Mouse (Mus musculus) CH12.LX (cell line): ENCODE data around the gene H2-Aa. TPM values are rescaled to one million over a fixed set of nuclear protein-coding genes. Genes with fewer than 3 reads are reported as not detected.

Experiments
- DNase-seq: peaks from one replicate; pipeline ENCODE4 v3.0.0-alpha.2; 2013; ENCODE audit errors: extremely low read depth
- H3K27ac ChIP-seq: 2 replicates; pipeline ENCODE4 v1.5.1; 2012; ENCODE audit warnings: low read depth, mild to moderate bottlenecking, control low read depth, moderate library complexity; ENCODE audit not compliant: insufficient read depth
- H3K27me3 ChIP-seq: replicated peaks from 2 replicates; pipeline ENCODE3; 2012; ENCODE audit warnings: inconsistent platforms
- H3K36me3 ChIP-seq, 2 experiments: replicated peaks in 1 of 2; 2 replicates each; pipeline versions ENCODE3 to v1.6.1; 2012; ENCODE audit warnings: inconsistent platforms in 1 of 2, low read length in 1 of 2, mild to moderate bottlenecking in 1 of 2, mixed read lengths in 1 of 2, moderate library complexity in 1 of 2; ENCODE audit not compliant: control insufficient read depth in 1 of 2, insufficient read depth in 1 of 2
- H3K4me1 ChIP-seq, 2 experiments: 2 replicates each; pipeline ENCODE4 v1.6.1; 2012; ENCODE audit warnings: inconsistent platforms in 1 of 2, moderate library complexity in 1 of 2; ENCODE audit not compliant: insufficient read depth in 2 of 2, control insufficient read depth in 1 of 2
- H3K4me2 ChIP-seq: 2 replicates; pipeline ENCODE4 v1.6.1; 2012; ENCODE audit warnings: low read depth, mild to moderate bottlenecking, control low read depth; ENCODE audit not compliant: poor library complexity, insufficient read depth, severe bottlenecking
- H3K4me3 ChIP-seq, 3 experiments: fragments of 150-350 bp in 1 of 3; sonication (generic) in 1 of 3; replicated peaks in 1 of 3; 2 replicates each; pipeline versions ENCODE3 to v1.5.1; 2011 to 2012; ENCODE audit warnings: low read depth in 2 of 3, low read length in 2 of 3, mild to moderate bottlenecking in 2 of 3, moderate library complexity in 2 of 3, control low read depth in 1 of 3, improper control_type of control experiment in 1 of 3, inconsistent platforms in 1 of 3, mixed read lengths in 1 of 3; ENCODE audit not compliant: poor library complexity in 1 of 3
- H3K79me2 ChIP-seq: replicated peaks from 2 replicates; pipeline ENCODE4 v1.6.1; 2012; ENCODE audit warnings: mild to moderate bottlenecking, moderate library complexity; ENCODE audit not compliant: control insufficient read depth, poor library complexity, insufficient read depth, severe bottlenecking; ENCODE audit errors: extremely low read depth
- H3K9ac ChIP-seq: 2 replicates; pipeline ENCODE4 v1.6.1; 2012; ENCODE audit warnings: low read depth, mild to moderate bottlenecking, control low read depth, moderate library complexity; ENCODE audit not compliant: insufficient read depth
- H3K9me3 ChIP-seq: replicated peaks from 2 replicates; pipeline ENCODE3; 2012; ENCODE audit warnings: low read length, inconsistent platforms, mixed read lengths
- CHD2 ChIP-seq: IDR thresholded peaks from 2 replicates; pipeline ENCODE4 v1.6.1; 2011; ENCODE audit warnings: low read length, improper control_type of control experiment
- CTCF ChIP-seq, 2 experiments: IDR thresholded peaks in 1 of 2; conservative IDR thresholded peaks in 1 of 2; 2 replicates each; pipeline ENCODE4 v1.5.1; 2011 to 2012; ENCODE audit warnings: low read depth in 2 of 2, low read length in 2 of 2, improper control_type of control experiment in 1 of 2, inconsistent platforms in 1 of 2, mild to moderate bottlenecking in 1 of 2, moderate library complexity in 1 of 2
- ELF1 ChIP-seq: IDR thresholded peaks from 2 replicates; pipeline ENCODE4 v1.6.1; 2014; ENCODE audit warnings: low read depth, mild to moderate bottlenecking, inconsistent platforms, low read length, improper control_type of control experiment
- EP300 ChIP-seq: IDR thresholded peaks from 2 replicates; pipeline ENCODE4 v1.6.1; 2011; ENCODE audit warnings: low read length, improper control_type of control experiment
- ETS1 ChIP-seq: conservative IDR thresholded peaks from 2 replicates; pipeline ENCODE4 v1.6.1; 2012; ENCODE audit warnings: low read depth, mild to moderate bottlenecking, inconsistent platforms, low read length, improper control_type of control experiment, moderate library complexity
- HCFC1 ChIP-seq: IDR thresholded peaks from 2 replicates; pipeline ENCODE4 v1.6.1; 2012; ENCODE audit warnings: low read depth, mild to moderate bottlenecking, inconsistent platforms, low read length, improper control_type of control experiment
- JUN ChIP-seq: IDR thresholded peaks from 2 replicates; pipeline ENCODE4 v1.6.1; 2011; ENCODE audit warnings: low read depth, mild to moderate bottlenecking, low read length, improper control_type of control experiment, moderate library complexity; ENCODE audit not compliant: insufficient read depth
- KAT2A ChIP-seq: IDR thresholded peaks from 2 replicates; pipeline ENCODE4 v1.6.1; 2012; ENCODE audit warnings: low read length, improper control_type of control experiment, inconsistent platforms; ENCODE audit not compliant: insufficient replicate concordance
- MAFK ChIP-seq: IDR thresholded peaks from 2 replicates; pipeline ENCODE4 v1.6.1; 2011; ENCODE audit warnings: low read length, improper control_type of control experiment; ENCODE audit not compliant: insufficient replicate concordance
- MXI1 ChIP-seq: IDR thresholded peaks from 2 replicates; pipeline ENCODE4 v1.6.1; 2011; ENCODE audit warnings: mild to moderate bottlenecking, low read depth, low read length, improper control_type of control experiment
- MYC ChIP-seq: IDR thresholded peaks from 2 replicates; pipeline ENCODE4 v1.6.1; 2011; ENCODE audit warnings: low read depth, mild to moderate bottlenecking, improper control_type of control experiment, low read length
- RAD21 ChIP-seq: IDR thresholded peaks from 2 replicates; pipeline ENCODE4 v1.6.1; 2011; ENCODE audit warnings: low read depth, mild to moderate bottlenecking, low read length, improper control_type of control experiment, moderate library complexity
- SMC3 ChIP-seq: IDR thresholded peaks from 2 replicates; pipeline ENCODE4 v1.6.1; 2011; ENCODE audit warnings: low read depth, low read length, improper control_type of control experiment
- TBP ChIP-seq: conservative IDR thresholded peaks from 2 replicates; pipeline ENCODE4 v1.6.1; 2011; ENCODE audit warnings: low read depth, low read length, improper control_type of control experiment
- UBTF ChIP-seq: IDR thresholded peaks from 2 replicates; pipeline ENCODE4 v1.6.1; 2012; ENCODE audit warnings: low read depth, mild to moderate bottlenecking, inconsistent platforms, low read length, improper control_type of control experiment, moderate library complexity
- USF1 ChIP-seq: IDR thresholded peaks from 2 replicates; pipeline ENCODE4 v1.6.1; 2014; ENCODE audit warnings: low read depth, mild to moderate bottlenecking, inconsistent platforms, low read length, improper control_type of control experiment
- ZMIZ1 ChIP-seq: IDR thresholded peaks from 2 replicates; pipeline ENCODE4 v1.6.1; 2012; ENCODE audit warnings: low read depth, mild to moderate bottlenecking, inconsistent platforms, low read length, improper control_type of control experiment
- dilution Hi-C: fragments of 300-500 bp; cut with MboI; formaldehyde crosslinking; loops from 2 replicates; pipeline ENCODE4 v1.14.3; 2020; ENCODE audit warnings: low sequenced_read_pairs; ENCODE audit not compliant: extremely low pct_unique_long_range_greater_than_20kb, extremely low pct_ligation_motif_present
- in situ Hi-C: fragments of 300-500 bp; cut with MboI; formaldehyde crosslinking; loops from 3 replicates; pipeline ENCODE4 v1.14.3; 2019; ENCODE audit warnings: low sequenced_read_pairs, low pct_ligation_motif_present, low pct_unique_long_range_greater_than_20kb, mixed read lengths
- polyA plus RNA-seq: library from polyadenylated mRNA; unstranded; fragments of >175 nt; gene quantifications from 2 replicates; pipeline ENCODE4 v1.2.1, GENCODE M21; 2012; ENCODE audit warnings: low read depth; ENCODE audit not compliant: insufficient read length
- total RNA-seq, 2 experiments: library from RNA; depleted of rRNA; stranded (reverse); fragments of 300-350 nt in 1 of 2; fragments of >200 nt in 1 of 2; gene quantifications; 2 replicates each; pipeline ENCODE4 v1.2.3; 2012 to 2014

H2-Aa gene
- total and polyA plus RNA-seq, 3 experiments, result 385 to 958 (median 488) TPM

DNA sequence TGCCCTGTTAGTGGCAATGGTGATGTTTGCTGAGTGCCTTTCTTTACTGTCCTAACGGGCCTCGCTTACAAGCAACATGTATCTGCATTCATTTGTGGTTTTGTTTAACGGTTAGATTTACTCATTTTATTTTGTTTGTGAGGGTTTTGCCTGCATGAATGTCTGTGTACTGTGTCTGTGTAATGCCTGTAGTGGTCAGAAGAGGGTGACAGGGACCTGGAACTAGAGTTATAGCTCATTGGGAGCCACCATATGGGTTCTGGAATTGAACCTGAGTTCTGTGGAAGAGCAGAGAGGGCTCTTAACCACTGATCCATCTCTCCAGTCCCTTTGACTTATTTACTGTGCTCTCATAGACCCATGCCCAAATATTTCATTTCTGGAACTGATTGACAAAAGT lies 40.6 kb downstream of the H2-Aa start:
- in situ Hi-C loops (loop anchor here (5.0 to 10.0 kb wide), 3 partner anchors 100 to 308 kb away; no protein-coding TSS in a partner anchor), dilution Hi-C loops (no loop called here)
- Histone ChIP-seq H3K79me2 (no peaks in the 10 kb centered on the region), H3K4me3 (no peak overlapping the region), H3K27me3 (no peaks in the 10 kb centered on the region), H3K9ac (no peak overlapping the region), H3K36me3 (peaks cover 0 to 31% of the 10 kb centered on the region in 2 experiments), H3K9me3 (no peaks in the 10 kb centered on the region), H3K27ac (no peak overlapping the region), H3K4me1 (peaks cover 0 to 18% of the 10 kb centered on the region in 2 experiments; a peak in 2 of 4 replicates), H3K4me2 (no peak overlapping the region)
- DNase-seq, result no peak
- TF ChIP-seq KAT2A, result no peak
- TF ChIP-seq HCFC1, result no peak
- TF ChIP-seq MXI1, result no peak
- peak; percentile 51 for TF ChIP-seq SMC3
- no peak for TF ChIP-seq CHD2
- TF ChIP-seq ZMIZ1, result no peak
- no peak for TF ChIP-seq UBTF
- peak; percentile 56 for TF ChIP-seq RAD21
- TF ChIP-seq MYC, result no peak
- peak in 1 of 2 experiments; percentile 63; a peak in 2 of 4 replicates for TF ChIP-seq CTCF (conservative IDR thresholded peaks at IDR 0.05 in 1 of 2, IDR thresholded peaks at IDR 0.05 in 1 of 2; ENCODE audit: low read depth in 2 of 2, low read length in 2 of 2)
- no peak for TF ChIP-seq ETS1
- no peak for TF ChIP-seq MAFK
- no peak for TF ChIP-seq JUN
- TF ChIP-seq USF1, result no peak
- TF ChIP-seq ELF1, result no peak

DNA sequence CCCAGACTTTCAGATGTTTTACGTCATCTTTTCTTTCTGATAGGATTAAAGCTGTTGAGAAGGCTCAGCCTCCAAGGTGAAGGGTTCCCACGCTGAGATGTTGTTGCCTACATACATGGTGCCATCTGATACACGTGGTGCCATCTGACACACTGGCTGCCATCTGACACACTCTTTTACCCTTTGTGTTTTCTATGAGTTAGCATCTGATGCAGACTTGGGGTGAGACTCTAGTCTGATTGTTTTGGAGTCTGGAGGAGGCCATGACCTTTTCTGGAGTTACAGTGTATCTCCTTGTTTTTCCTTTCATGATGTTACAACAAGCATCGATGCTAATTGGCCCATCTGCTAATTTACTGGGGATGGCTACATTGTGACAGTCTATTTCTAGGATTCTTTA lies 43.0 kb downstream of the H2-Aa start:
- H3K27me3 ChIP-seq, result no peaks in the 10 kb centered on the region
- peaks cover 0 to 16% of the 10 kb centered on the region in 2 experiments; a peak in 3 of 4 replicates for H3K4me1 ChIP-seq
- no peak overlapping the region for H3K4me2 ChIP-seq
- peaks cover 0 to 44% of the 10 kb centered on the region in 2 experiments for H3K36me3 ChIP-seq
- no peaks in the 10 kb centered on the region for H3K79me2 ChIP-seq
- peaks cover 10% of the 10 kb centered on the region for H3K9me3 ChIP-seq
- no peak overlapping the region for H3K27ac ChIP-seq
- dilution Hi-C loops, result no loop called here
- H3K4me3 ChIP-seq, result no peak overlapping the region
- in situ Hi-C loops, result loop anchor here (5.0 to 10.0 kb wide), 3 partner anchors 103 to 310 kb away; no protein-coding TSS in a partner anchor
- no peak for DNase-seq
- TF ChIP-seq MYC (no peak), EP300 (no peak), TBP (no peak)
- H3K9ac ChIP-seq, result no peak overlapping the region
